Mouse (Mus musculus) heart, postnatal 0 days (tissue): ENCODE measurements at regions not wholly inside any gene's neighbourhood (a gene's known extent, or its start where the extent isn't known, plus 50 kb on each side); places are given as distances from the start of the nearest gene placed in this dataset.

ENCODE experiments used
- ATAC-seq: fragments of 200-750 bp; cut with Nextera tagmentation; 2 replicates; pipeline ENCODE4 v1.8.0; 2017; ENCODE audit warnings: low read depth, moderate number of reproducible peaks, moderate library complexity; ENCODE audit not compliant: insufficient read depth
- DNase-seq: peaks from one replicate; pipeline ENCODE4 v3.0.0-alpha.2; 2016; ENCODE audit warnings: low spot score
- H3K27ac ChIP-seq: fragments of 300-500 bp; sonication (generic); 2 replicates; pipeline ENCODE4 v1.5.1; 2014; ENCODE audit warnings: low read depth, mild to moderate bottlenecking
- H3K27me3 ChIP-seq: fragments of 300-500 bp; sonication (generic); 2 replicates; pipeline ENCODE4 v1.6.1; 2014; ENCODE audit warnings: low read length, mixed read lengths; ENCODE audit not compliant: control insufficient read depth, insufficient read depth
- H3K36me3 ChIP-seq: fragments of 300-500 bp; sonication (generic); replicated peaks from 2 replicates; pipeline ENCODE4 v1.6.1; 2014; ENCODE audit warnings: low read length, mixed read lengths; ENCODE audit not compliant: control insufficient read depth, insufficient read depth
- H3K4me1 ChIP-seq: fragments of 300-500 bp; sonication (generic); 2 replicates; pipeline ENCODE4 v1.6.1; 2014; ENCODE audit warnings: antibody characterized with exemption; ENCODE audit not compliant: control insufficient read depth, insufficient read depth
- H3K4me2 ChIP-seq: fragments of 300-500 bp; sonication (generic); 2 replicates; pipeline ENCODE4 v1.6.1; 2014; ENCODE audit warnings: low read depth, mild to moderate bottlenecking, low read length, moderate library complexity
- H3K4me3 ChIP-seq: fragments of 300-500 bp; sonication (generic); 2 replicates; pipeline ENCODE4 v1.5.1; 2014; ENCODE audit warnings: low read depth, low read length
- H3K9ac ChIP-seq: fragments of 300-500 bp; sonication (generic); replicated peaks from 2 replicates; pipeline ENCODE4 v1.6.1; 2014; ENCODE audit warnings: low read depth, low read length, mixed read lengths
- H3K9me3 ChIP-seq: fragments of 300-500 bp; sonication (generic); replicated peaks from 2 replicates; pipeline ENCODE4 v1.6.1; 2016; ENCODE audit warnings: low read length; ENCODE audit not compliant: control insufficient read depth
- CTCF ChIP-seq: IDR thresholded peaks from 2 replicates; pipeline ENCODE4 v1.5.1; 2016; ENCODE audit warnings: antibody characterized with exemption, control low read depth, low read depth
- EP300 ChIP-seq: IDR thresholded peaks from 2 replicates; pipeline ENCODE4 v1.6.1; 2016; ENCODE audit warnings: antibody characterized with exemption, low read depth
- WGBS: fragments of 180-500 bp; shearing (Covaris S2); extraction: QIAGEN DNeasy Blood & Tissue Kit; methylation state at CpG from one replicate; pipeline ENCODE4 v1.1.7; 2014; 5-methylcytosine and 5-hydroxymethylcytosine counted together

- ATAC-seq = no peak
- Histone ChIP-seq H3K27ac (no peak overlapping the region), H3K27me3 (peaks cover 10% of the 10 kb centered on the region; the same call in 1 of the 2 replicates), H3K4me1 (0 out of 2 replicates have a peak, but pooled peaks cover 8% of the 10 kb centered on the region), H3K4me2 (peak overlapping the region; percentile 60), H3K4me3 (no peak overlapping the region), H3K9ac (no peak overlapping the region), H3K9me3 (no peaks in the 10 kb centered on the region), H3K36me3 (no peaks in the 10 kb centered on the region)
- DNase-seq = no peak
- TF ChIP-seq CTCF = no peak
- no peak for TF ChIP-seq EP300
- WGBS = 49% methylated on average over 3 of the region's 3 CpGs
Observed at GRCm38 (mm10) chr17:15208808-15209173, 167.5 kb upstream of the Gm3448 start.

- no peak for TF ChIP-seq CTCF
- no peak for TF ChIP-seq EP300
- Histone ChIP-seq H3K27me3 (peaks cover 10% of the 10 kb centered on the region; the same call in 1 of the 2 replicates), H3K9me3 (no peaks in the 10 kb centered on the region), H3K4me2 (peak overlapping the region; percentile 60), H3K27ac (no peak overlapping the region), H3K4me1 (0 out of 2 replicates have a peak, but pooled peaks cover 8% of the 10 kb centered on the region), H3K9ac (no peak overlapping the region), H3K4me3 (peak overlapping the region; percentile 40), H3K36me3 (no peaks in the 10 kb centered on the region)
- ATAC-seq (peak; percentile 28), DNase-seq (no peak)
- 14% methylated on average over 19 of the region's 19 CpGs for WGBS
Observed at GRCm38 (mm10) chr17:15208030-15208807, 166.9 kb upstream of the Gm3448 start.

GRCm38 (mm10) chr17:15207182-15208029 is 166.1 kb upstream of the Gm3448 start:
- no peak overlapping the region for H3K9ac ChIP-seq

GRCm38 (mm10) chr17:15205799-15206198 is 164.5 kb upstream of the Gm3448 start:
- Histone ChIP-seq H3K36me3 (no peaks in the 10 kb centered on the region), H3K9ac (no peak overlapping the region), H3K4me2 (no peak overlapping the region), H3K27ac (no peak overlapping the region), H3K4me3 (no peak overlapping the region), H3K9me3 (no peaks in the 10 kb centered on the region), H3K4me1 (0 out of 2 replicates have a peak, but pooled peaks cover 8% of the 10 kb centered on the region), H3K27me3 (peaks cover 12% of the 10 kb centered on the region; the same call in 1 of the 2 replicates)
- 41% methylated on average over 4 of the region's 4 CpGs for WGBS
- no peak for ATAC-seq
- DNase-seq = no peak
- TF ChIP-seq EP300 (no peak), CTCF (no peak)

More at GRCm38 (mm10) chr17:15207182-15208029, 166.1 kb upstream of the Gm3448 start:
- Histone ChIP-seq H3K9me3 (no peaks in the 10 kb centered on the region), H3K27ac (no peak overlapping the region), H3K27me3 (peaks cover 12% of the 10 kb centered on the region; the same call in 1 of the 2 replicates), H3K36me3 (no peaks in the 10 kb centered on the region), H3K4me2 (peak overlapping the region; percentile 60; the same call in 1 of the 2 replicates), H3K4me1 (0 out of 2 replicates have a peak, but pooled peaks cover 8% of the 10 kb centered on the region), H3K4me3 (no peak overlapping the region)
- ATAC-seq = no peak
- TF ChIP-seq CTCF (no peak), EP300 (no peak)
- no peak for DNase-seq
- 60% methylated on average over 24 of the region's 24 CpGs for WGBS

- no peak overlapping the region for H3K4me3 ChIP-seq
- DNase-seq (no peak), ATAC-seq (peak; percentile 45; the same call in 1 of the 2 replicates)
- no peak overlapping the region for H3K9ac ChIP-seq
- no peak overlapping the region for H3K27ac ChIP-seq
- H3K27me3 ChIP-seq = peaks cover 12% of the 10 kb centered on the region; the same call in 1 of the 2 replicates
- H3K36me3 ChIP-seq = no peaks in the 10 kb centered on the region
- 36% methylated on average over 1 of the region's 1 CpGs for WGBS
- no peaks in the 10 kb centered on the region for H3K9me3 ChIP-seq
- TF ChIP-seq CTCF = no peak
- no peak for TF ChIP-seq EP300
- H3K4me1 ChIP-seq = 0 out of 2 replicates have a peak, but pooled peaks cover 8% of the 10 kb centered on the region
- no peak overlapping the region for H3K4me2 ChIP-seq
Observed at GRCm38 (mm10) chr17:15204524-15204923, 163.2 kb upstream of the Gm3448 start.
